ENCODE assay signal across 19 mouse cellular contexts in genomic region chr17:50010096-50010495, GRCm38 (mm10).
A peak's percentile ranks its signal among the peaks of the same experiment; 100 is the strongest.
DNase-seq lines count a peak whose midpoint lies in the region; ATAC-seq and TF ChIP-seq lines count a peak whose summit lies in the region.
"Had no signal": no experiment of that assay in that cellular context is flagged by ENCODE, and none has a peak within 500 bp of the region (broad histone marks: within the 10 kb centered on the region; RNA-seq: fewer than 3 reads in every experiment).

No protein-coding gene starts in this region.

- ATAC-seq in hindbrain, postnatal 0 days: no peak
- no peak for ATAC-seq in hindbrain, embryonic 11.5 days (ENCODE audit: low FRiP score)
- ATAC-seq in megakaryocyte-erythroid progenitor cell, adult 5-6 weeks (replicated peaks; ENCODE audit: low FRiP score, low TSS enrichment, poor library complexity, severe bottlenecking): 0 out of 2 replicates have a peak, but pooled peaks have one; percentile 24
- ATAC-seq in erythroblast, adult 5-6 weeks (replicated peaks; ENCODE audit: low FRiP score, poor library complexity, severe bottlenecking): no peak
- ATAC-seq: forebrain, postnatal 0 days; hindbrain, embryonic 16.5 days had no signal

- H3K9me3 ChIP-seq in hindbrain, postnatal 0 days (ENCODE audit: low read length): no peaks in the 10 kb centered on the region
- H3K9me3 ChIP-seq in hindbrain, embryonic 11.5 days (ENCODE audit: control insufficient read depth, low read length): no peaks in the 10 kb centered on the region
- H3K9me3 ChIP-seq: embryonic facial prominence, embryonic 10.5 days; hindbrain, embryonic 12.5 days had no signal

- H3K27ac ChIP-seq in hindbrain, postnatal 0 days: no peak overlapping the region
- H3K27ac ChIP-seq in hindbrain, embryonic 11.5 days (ENCODE audit: low read depth, low read length): no peak overlapping the region
- H3K27ac ChIP-seq: embryonic facial prominence, embryonic 10.5 days; heart, adult 2 months; hindbrain, embryonic 12.5 days had no signal

- peaks cover 12% of the 10 kb centered on the region for H3K4me1 ChIP-seq in hindbrain, postnatal 0 days (ENCODE audit: insufficient read depth, low read length)
- peaks cover 8% of the 10 kb centered on the region; the same call in 1 of the 2 replicates for H3K4me1 ChIP-seq in hindbrain, embryonic 11.5 days (replicated peaks; ENCODE audit: control insufficient read depth, insufficient read depth, low read length)

- H3K27me3 ChIP-seq in hindbrain, postnatal 0 days (ENCODE audit: insufficient read depth, low read length): no peaks in the 10 kb centered on the region
- no peaks in the 10 kb centered on the region for H3K27me3 ChIP-seq in hindbrain, embryonic 11.5 days (ENCODE audit: control insufficient read depth, insufficient read depth, low read length)
- H3K27me3 ChIP-seq: heart, embryonic 12.5 days had no signal

- no peak for TF ChIP-seq POLR2A in brain, embryonic 14.5 days (IDR thresholded peaks at IDR 0.05; ENCODE audit: borderline replicate concordance, extremely low read depth, insufficient read depth, insufficient read length, poor library complexity, severe bottlenecking)

- TF ChIP-seq CTCF in hindbrain, postnatal 0 days (IDR thresholded peaks at IDR 0.05; ENCODE audit: low read depth): no peak
- no peak for TF ChIP-seq CTCF in brain, embryonic 14.5 days (IDR thresholded peaks at IDR 0.05; ENCODE audit: borderline replicate concordance, extremely low read depth, insufficient read depth, insufficient read length)

- H3K36me3 ChIP-seq in hindbrain, postnatal 0 days (ENCODE audit: insufficient read depth, low read length): no peaks in the 10 kb centered on the region
- H3K36me3 ChIP-seq in hindbrain, embryonic 11.5 days (ENCODE audit: control insufficient read depth, insufficient read depth, low read length): no peaks in the 10 kb centered on the region
- H3K36me3 ChIP-seq: embryonic facial prominence, embryonic 10.5 days; heart, embryonic 12.5 days; hindbrain, embryonic 12.5 days had no signal

- H3K4me2 ChIP-seq in hindbrain, postnatal 0 days (ENCODE audit: low read depth, low read length): no peak overlapping the region
- H3K4me2 ChIP-seq in hindbrain, embryonic 11.5 days (replicated peaks; ENCODE audit: low read depth, low read length): no peak overlapping the region
- H3K4me2 ChIP-seq: heart, embryonic 12.5 days; hindbrain, embryonic 12.5 days had no signal

- WGBS in hindbrain, postnatal 0 days: 43% methylated on average over 4 of the region's 4 CpGs
- WGBS in hindbrain, embryonic 11.5 days: 63% methylated on average over 4 of the region's 4 CpGs

- no peak overlapping the region for H3K4me3 ChIP-seq in hindbrain, postnatal 0 days (ENCODE audit: low read length)
- H3K4me3 ChIP-seq in hindbrain, embryonic 11.5 days (ENCODE audit: low read depth, low read length): no peak overlapping the region
- H3K4me3 ChIP-seq: embryonic facial prominence, embryonic 10.5 days; erythroblast, embryonic 14.5 days; heart, adult 2 months; heart, embryonic 12.5 days; hindbrain, embryonic 12.5 days had no signal

- DNase-seq in hindbrain, postnatal 0 days (ENCODE audit: low spot score): peak; percentile 29
- no peak for DNase-seq in hindbrain, embryonic 11.5 days (ENCODE audit: low spot score)
- peak; percentile 23 for DNase-seq in lung, postnatal 10 days
- DNase-seq in lung, postnatal 25 days (ENCODE audit: low spot score): no peak
- peak; percentile 16 for DNase-seq in brain, embryonic 14.5 days (ENCODE audit: low read depth)
- DNase-seq: adrenal gland, adult 8-10 months; cerebellum, adult 11-12 months; cerebellum, adult 9-10 months; forebrain, postnatal 0 days; gastrocnemius, postnatal 14 days; heart, adult 2 months; heart, postnatal 36 days had no signal

- no peak overlapping the region for H3K9ac ChIP-seq in hindbrain, postnatal 0 days (replicated peaks; ENCODE audit: low read length)
- H3K9ac ChIP-seq in hindbrain, embryonic 11.5 days (ENCODE audit: low read depth, low read length): no peak overlapping the region
- H3K9ac ChIP-seq: forebrain, postnatal 0 days; heart, embryonic 12.5 days; hindbrain, embryonic 12.5 days had no signal

Comparison
In these comparisons a context has a peak if more than half of its experiments do, and no peak if none do; other contexts are left out.
1. DNase-seq: peak in hindbrain, postnatal 0 days (single experiment), lung, postnatal 10 days (single experiment) and brain, embryonic 14.5 days (single experiment); none in hindbrain, embryonic 11.5 days (single experiment) and lung, postnatal 25 days (single experiment).